Mouse (Mus musculus): ENCODE measurements around the gene Foxp1.

GRCm38 (mm10) chr6:98948153-98949141 lies 574.1 kb downstream of the Foxp1 start:
- TF ChIP-seq CTCF (IDR thresholded peaks at IDR 0.05; ENCODE audit: low read depth) (no peak), EP300 (IDR thresholded peaks at IDR 0.05; ENCODE audit: low read depth) (no peak)
